In the genomic region with DNA sequence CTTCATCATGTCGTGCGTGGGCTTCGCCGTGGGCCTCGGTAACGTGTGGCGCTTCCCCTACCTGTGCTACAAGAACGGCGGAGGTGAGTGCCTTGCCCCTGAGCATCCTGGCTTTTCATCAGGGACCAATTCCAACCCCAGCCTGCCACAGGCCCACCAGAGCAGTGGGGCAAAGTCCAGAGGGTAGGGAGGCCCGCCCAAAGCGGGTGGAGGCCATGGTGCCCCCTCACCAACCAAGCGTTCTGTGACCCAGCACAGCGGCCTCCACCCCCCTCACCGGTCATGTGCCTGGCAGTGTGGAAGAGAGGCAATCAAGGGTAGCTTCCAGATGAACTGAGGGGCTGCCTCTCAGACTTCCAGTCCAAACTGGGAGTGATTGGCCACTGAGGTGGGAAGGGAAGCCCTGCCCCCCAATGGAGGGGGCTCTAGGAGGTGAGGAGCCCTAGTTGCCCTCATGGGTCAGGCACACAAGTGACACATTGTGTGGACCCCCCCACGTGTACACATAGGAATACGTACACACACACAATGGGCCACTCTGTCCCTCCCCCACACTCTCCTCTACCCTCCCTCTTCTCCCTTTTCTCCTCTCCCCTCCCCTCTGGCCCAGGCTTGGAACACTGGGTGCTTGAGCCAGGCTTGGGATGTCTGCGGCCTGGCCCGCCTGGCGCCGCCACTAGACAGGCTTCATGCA, we compare ENCODE assay signal across 8 mouse cellular contexts. TPM values are rescaled to one million over a fixed set of nuclear protein-coding genes. Genes with fewer than 3 reads are reported as not detected.
DNase-seq lines count a peak whose midpoint lies in the region; ATAC-seq and TF ChIP-seq lines count a peak whose summit lies in the region.

No protein-coding gene starts in this region.

- no peak overlapping the region for H3K27ac ChIP-seq in thymus, adult 2 months (ENCODE audit: control insufficient read depth, insufficient read depth, low read length)
- H3K27ac ChIP-seq in embryonic facial prominence, embryonic 10.5 days (replicated peaks): peak overlapping the region; percentile 87
- H3K27ac ChIP-seq in heart, embryonic 16.5 days (ENCODE audit: low read length): peak overlapping the region; percentile 81
- no peak overlapping the region for H3K27ac ChIP-seq in midbrain, embryonic 11.5 days (ENCODE audit: low read depth, low read length)

- 65% methylated on average over 20 of the region's 20 CpGs for whole genome bisulfite sequencing in thymus, adult 2 months
- WGBS in embryonic facial prominence, embryonic 10.5 days: 25% methylated on average over 20 of the region's 20 CpGs
- 24% methylated on average over 20 of the region's 20 CpGs for WGBS in heart, embryonic 16.5 days
- WGBS in midbrain, embryonic 11.5 days: 20% methylated on average over 20 of the region's 20 CpGs

- TF ChIP-seq CTCF in thymus, adult 2 months (IDR thresholded peaks at IDR 0.05; ENCODE audit: borderline replicate concordance, control insufficient read depth, extremely low read depth, insufficient read depth, low read length, poor library complexity): no peak

- H3K36me3 ChIP-seq in thymus, adult 2 months (ENCODE audit: control insufficient read depth, insufficient read depth, low read length): no peaks in the 10 kb centered on the region
- H3K36me3 ChIP-seq in embryonic facial prominence, embryonic 10.5 days (replicated peaks): peaks cover 36% of the 10 kb centered on the region
- H3K36me3 ChIP-seq in heart, embryonic 16.5 days (ENCODE audit: control insufficient read depth, insufficient read depth): 0 out of 2 replicates have a peak, but pooled peaks cover 2% of the 10 kb centered on the region
- H3K36me3 ChIP-seq in midbrain, embryonic 11.5 days (ENCODE audit: control insufficient read depth, insufficient read depth, low read length): no peaks in the 10 kb centered on the region; the same call in 1 of the 2 replicates

- TF ChIP-seq POLR2A in thymus, adult 2 months (IDR thresholded peaks at IDR 0.05; ENCODE audit: control insufficient read depth, extremely low read depth, insufficient read depth, low read length, poor library complexity): no peak

- peaks cover 6% of the 10 kb centered on the region; the same call in 1 of the 2 replicates for H3K9me3 ChIP-seq in embryonic facial prominence, embryonic 10.5 days
- H3K9me3 ChIP-seq in heart, embryonic 16.5 days (replicated peaks; ENCODE audit: control insufficient read depth, low read length): no peaks in the 10 kb centered on the region
- no peaks in the 10 kb centered on the region for H3K9me3 ChIP-seq in midbrain, embryonic 11.5 days (ENCODE audit: control insufficient read depth, low read length)

- no peaks in the 10 kb centered on the region; the same call in 1 of the 2 replicates for H3K27me3 ChIP-seq in thymus, adult 2 months (ENCODE audit: control insufficient read depth, insufficient read depth, low read length)
- peaks cover 27% of the 10 kb centered on the region for H3K27me3 ChIP-seq in embryonic facial prominence, embryonic 10.5 days (replicated peaks; ENCODE audit: low read depth, poor library complexity, severe bottlenecking)
- H3K27me3 ChIP-seq in heart, embryonic 16.5 days (ENCODE audit: control insufficient read depth, insufficient read depth, low read length): no peaks in the 10 kb centered on the region; the same call in 1 of the 2 replicates
- H3K27me3 ChIP-seq in midbrain, embryonic 11.5 days (ENCODE audit: control insufficient read depth, insufficient read depth, low read length): no peaks in the 10 kb centered on the region

- ATAC-seq in heart, embryonic 16.5 days (replicated peaks; ENCODE audit: extremely low read depth, insufficient read depth, low FRiP score): peak; percentile 21; the same call in 1 of the 2 replicates
- peak; percentile 48 for ATAC-seq in midbrain, embryonic 11.5 days (ENCODE audit: low FRiP score)
- ATAC-seq in megakaryocyte progenitor cell, adult 5-6 weeks (replicated peaks; ENCODE audit: poor library complexity): no peak

- peak overlapping the region; percentile 25 for H3K4me3 ChIP-seq in thymus, adult 2 months (ENCODE audit: control insufficient read depth, insufficient read depth, low read length)
- peak overlapping the region; percentile 72 for H3K4me3 ChIP-seq in embryonic facial prominence, embryonic 10.5 days
- peak overlapping the region; percentile 72 for H3K4me3 ChIP-seq in heart, embryonic 16.5 days (ENCODE audit: low read length)
- H3K4me3 ChIP-seq in midbrain, embryonic 11.5 days (ENCODE audit: low read depth, low read length): peak overlapping the region; percentile 57

- no peak for DNase-seq in thymus, adult 2 months
- no peak for DNase-seq in thymus, postnatal 10 days (ENCODE audit: low spot score in 2 of 2)
- DNase-seq in embryonic facial prominence, embryonic 10.5 days (ENCODE audit: low spot score): peak; percentile 40
- peak; percentile 60 to 89 for DNase-seq in kidney, postnatal 25 days
- peak; percentile 88 for DNase-seq in midbrain, embryonic 11.5 days (ENCODE audit: low spot score, missing footprints)
- no peak for DNase-seq in thymus, postnatal 4 days

- peak overlapping the region; percentile 66 for H3K4me2 ChIP-seq in heart, embryonic 16.5 days (ENCODE audit: low read depth, low read length)
- H3K4me2 ChIP-seq in midbrain, embryonic 11.5 days: peak overlapping the region; percentile 68

- peaks cover 10% of the 10 kb centered on the region; the same call in 1 of the 2 replicates for H3K4me1 ChIP-seq in thymus, adult 2 months (replicated peaks; ENCODE audit: control insufficient read depth, insufficient read depth, low read length)
- H3K4me1 ChIP-seq in embryonic facial prominence, embryonic 10.5 days: peaks cover 22% of the 10 kb centered on the region
- H3K4me1 ChIP-seq in heart, embryonic 16.5 days (ENCODE audit: control insufficient read depth, insufficient read depth, low read length): peaks cover 9% of the 10 kb centered on the region; the same call in 1 of the 2 replicates
- peaks cover 3% of the 10 kb centered on the region; the same call in 1 of the 2 replicates for H3K4me1 ChIP-seq in midbrain, embryonic 11.5 days (ENCODE audit: control insufficient read depth, insufficient read depth, low read length)

- peak overlapping the region; percentile 87 for H3K9ac ChIP-seq in heart, embryonic 16.5 days (ENCODE audit: low read length)
- peak overlapping the region; percentile 70 for H3K9ac ChIP-seq in midbrain, embryonic 11.5 days (ENCODE audit: low read length)

RNA-seq across cellular contexts. Expression of a gene that starts 1.2 kb away (rescaled TPM):
- 38.1 and 44.5 TPM in 2 replicates for polyA plus RNA-seq in thymus, adult 2 months (2012; rRNA removed)
- 4.7 and 5.6 TPM in 2 replicates for polyA plus RNA-seq in embryonic facial prominence, embryonic 10.5 days (2016; fragmentation: Nextera tagmentation; extraction: Ambion mirVana)
- polyA plus RNA-seq in heart, embryonic 16.5 days (2015; fragmentation: Nextera tagmentation; extraction: Ambion mirVana): 9.2 and 9.9 TPM in 2 replicates
- polyA plus RNA-seq in midbrain, embryonic 11.5 days (2014; fragmentation: Nextera tagmentation; extraction: Ambion mirVana): 6.0 and 6.6 TPM in 2 replicates
- 0.07 and 0.61 TPM in 2 replicates for total RNA-seq in megakaryocyte progenitor cell, adult 5-6 weeks (2015)
- total RNA-seq in megakaryocyte progenitor cell, adult 5-6 weeks (2017): 0.04 TPM in 1 of 2 replicates, not detected in the other

RNA-seq across cellular contexts. Expression of a gene that starts 14.2 kb away (rescaled TPM):
- 6.4 and 6.9 TPM in 2 replicates for polyA plus RNA-seq in thymus, adult 2 months (2012; rRNA removed)
- polyA plus RNA-seq in embryonic facial prominence, embryonic 10.5 days (2016; fragmentation: Nextera tagmentation; extraction: Ambion mirVana): 6.6 and 7.4 TPM in 2 replicates
- polyA plus RNA-seq in heart, embryonic 16.5 days (2015; fragmentation: Nextera tagmentation; extraction: Ambion mirVana): 9.1 and 11.1 TPM in 2 replicates
- 13.0 and 14.5 TPM in 2 replicates for polyA plus RNA-seq in midbrain, embryonic 11.5 days (2014; fragmentation: Nextera tagmentation; extraction: Ambion mirVana)
- total RNA-seq in megakaryocyte progenitor cell, adult 5-6 weeks (2015): 0.71 and 1.2 TPM in 2 replicates
- total RNA-seq in megakaryocyte progenitor cell, adult 5-6 weeks (2017): 0.21 TPM in 1 of 2 replicates, not detected in the other

RNA-seq across cellular contexts. Expression of a gene that starts 34.9 kb away (rescaled TPM):
- 1.1 and 1.2 TPM in 2 replicates for polyA plus RNA-seq in thymus, adult 2 months (2012; rRNA removed)
- 109 and 139 TPM in 2 replicates for polyA plus RNA-seq in embryonic facial prominence, embryonic 10.5 days (2016; fragmentation: Nextera tagmentation; extraction: Ambion mirVana)
- polyA plus RNA-seq in heart, embryonic 16.5 days (2015; fragmentation: Nextera tagmentation; extraction: Ambion mirVana): 1.1 and 1.7 TPM in 2 replicates
- polyA plus RNA-seq in midbrain, embryonic 11.5 days (2014; fragmentation: Nextera tagmentation; extraction: Ambion mirVana): 1.7 and 2.1 TPM in 2 replicates
- total RNA-seq in megakaryocyte progenitor cell, adult 5-6 weeks (2015): 0.22 and 0.67 TPM in 2 replicates
- total RNA-seq in megakaryocyte progenitor cell, adult 5-6 weeks (2017): 0.44 and 0.67 TPM in 2 replicates

RNA-seq across cellular contexts. Expression of a gene that starts 41.9 kb away (rescaled TPM):
- polyA plus RNA-seq in thymus, adult 2 months (2012; rRNA removed): 45.8 and 54.4 TPM in 2 replicates
- 152 and 153 TPM in 2 replicates for polyA plus RNA-seq in embryonic facial prominence, embryonic 10.5 days (2016; fragmentation: Nextera tagmentation; extraction: Ambion mirVana)
- polyA plus RNA-seq in heart, embryonic 16.5 days (2015; fragmentation: Nextera tagmentation; extraction: Ambion mirVana): 187 and 188 TPM in 2 replicates
- 144 and 154 TPM in 2 replicates for polyA plus RNA-seq in midbrain, embryonic 11.5 days (2014; fragmentation: Nextera tagmentation; extraction: Ambion mirVana)
- 265 and 285 TPM in 2 replicates for total RNA-seq in megakaryocyte progenitor cell, adult 5-6 weeks (2015)
- total RNA-seq in megakaryocyte progenitor cell, adult 5-6 weeks (2017): 218 and 226 TPM in 2 replicates

RNA-seq across cellular contexts. Expression of a gene that starts 42.3 kb away (rescaled TPM):
- polyA plus RNA-seq in thymus, adult 2 months (2012; rRNA removed): 73.8 and 76.3 TPM in 2 replicates
- 8.1 and 10.4 TPM in 2 replicates for polyA plus RNA-seq in embryonic facial prominence, embryonic 10.5 days (2016; fragmentation: Nextera tagmentation; extraction: Ambion mirVana)
- 18.0 and 19.4 TPM in 2 replicates for polyA plus RNA-seq in heart, embryonic 16.5 days (2015; fragmentation: Nextera tagmentation; extraction: Ambion mirVana)
- polyA plus RNA-seq in midbrain, embryonic 11.5 days (2014; fragmentation: Nextera tagmentation; extraction: Ambion mirVana): 6.7 and 7.1 TPM in 2 replicates
- 34.7 and 37.8 TPM in 2 replicates for total RNA-seq in megakaryocyte progenitor cell, adult 5-6 weeks (2015)
- total RNA-seq in megakaryocyte progenitor cell, adult 5-6 weeks (2017): 13.6 and 19.4 TPM in 2 replicates

Comparison
In these comparisons a context has a peak if more than half of its experiments do, and no peak if none do; other contexts are left out.
1. DNase-seq: peak in embryonic facial prominence, embryonic 10.5 days (single experiment), kidney, postnatal 25 days (2 of 2) and midbrain, embryonic 11.5 days (single experiment); none in thymus, adult 2 months (single experiment), thymus, postnatal 10 days (0 of 2) and thymus, postnatal 4 days (single experiment).
2. H3K27ac ChIP-seq: peak in embryonic facial prominence, embryonic 10.5 days (single experiment) and heart, embryonic 16.5 days (single experiment); none in thymus, adult 2 months (single experiment) and midbrain, embryonic 11.5 days (single experiment).
3. RNA of a gene that starts 34.9 kb away (polyA plus RNA-seq): 109 to 139 TPM in embryonic facial prominence, embryonic 10.5 days; 1.7 to 2.1 TPM in midbrain, embryonic 11.5 days, 1.1 to 1.2 TPM in thymus, adult 2 months and 1.1 to 1.7 TPM in heart, embryonic 16.5 days; every median in the first group is over 10 times any median in the second.
4. Peak in every context shown above with its lines, with median percentiles within 50 percentile points of each other: H3K4me3 ChIP-seq.